Mouse (Mus musculus): Measurements from ENCODE around the gene Aloxe3. TPM values are rescaled to one million over a fixed set of nuclear protein-coding genes. Genes with fewer than 3 reads are reported as not detected.
A peak's percentile ranks its signal among the peaks of the same experiment; 100 is the strongest.

Gene Aloxe3
- total RNA-seq, 2 experiments from 2014 or later: 3.1 to 6.4 TPM

- intact Hi-C loops (cut with DNase I): no loop called here
- DNase-seq (ENCODE audit: low spot score in 2 of 2): no peak
These were observed 21.2 kb upstream of the Aloxe3 start for GRCm38 (mm10) chr11:69104487-69104886.

- intact Hi-C loops (cut with DNase I): no loop called here
- no peak for DNase-seq (ENCODE audit: low spot score in 2 of 2)
These were observed 20.5 kb upstream of the Aloxe3 start for GRCm38 (mm10) chr11:69105227-69105626.

GRCm38 (mm10) chr11:69105796-69106195 lies 19.9 kb upstream of the Aloxe3 start:
- DNase-seq (ENCODE audit: low spot score in 2 of 2): no peak
- intact Hi-C loops (cut with DNase I): no loop called here

GRCm38 (mm10) chr11:69106299-69106698 lies 19.4 kb upstream of the Aloxe3 start:
- no peak for DNase-seq (ENCODE audit: low spot score in 2 of 2)
- intact Hi-C loops (cut with DNase I): no loop called here

GRCm38 (mm10) chr11:69106842-69107241 lies 18.9 kb upstream of the Aloxe3 start:
- no peak for DNase-seq (ENCODE audit: low spot score in 2 of 2)
- intact Hi-C loops (cut with DNase I): no loop called here

GRCm38 (mm10) chr11:69107676-69108075 lies 18.0 kb upstream of the Aloxe3 start:
- DNase-seq (ENCODE audit: low spot score in 2 of 2): no peak
- intact Hi-C loops (cut with DNase I): no loop called here

- intact Hi-C loops (cut with DNase I): no loop called here
These were observed 17.5 kb upstream of the Aloxe3 start for GRCm38 (mm10) chr11:69108223-69108622.

GRCm38 (mm10) chr11:69109032-69109900 lies 16.4 kb upstream of the Aloxe3 start:
- intact Hi-C loops (cut with DNase I): no loop called here
- DNase-seq (ENCODE audit: low spot score in 2 of 2): no peak

More at GRCm38 (mm10) chr11:69108223-69108622, 17.5 kb upstream of the Aloxe3 start:
- DNase-seq (ENCODE audit: low spot score in 2 of 2): no peak

GRCm38 (mm10) chr11:69110319-69111046 lies 15.2 kb upstream of the Aloxe3 start:
- intact Hi-C loops (cut with DNase I): no loop called here
- DNase-seq (ENCODE audit: low spot score in 2 of 2): peak; percentile 88 to 89

GRCm38 (mm10) chr11:69111051-69111810 lies 14.5 kb upstream of the Aloxe3 start:
- intact Hi-C loops (cut with DNase I): no loop called here
- DNase-seq (ENCODE audit: low spot score in 2 of 2): no peak

- intact Hi-C loops (cut with DNase I): no loop called here
- DNase-seq (ENCODE audit: low spot score in 2 of 2): peak in 1 of 2 experiments; percentile 75
These were observed 13.8 kb upstream of the Aloxe3 start for GRCm38 (mm10) chr11:69111865-69112264.

GRCm38 (mm10) chr11:69114018-69114417 lies 11.7 kb upstream of the Aloxe3 start:
- intact Hi-C loops (cut with DNase I): no loop called here
- no peak for DNase-seq (ENCODE audit: low spot score in 2 of 2)

- intact Hi-C loops (cut with DNase I): no loop called here
- no peak for DNase-seq (ENCODE audit: low spot score in 2 of 2)
These were observed 11.1 kb upstream of the Aloxe3 start for GRCm38 (mm10) chr11:69114621-69115020.

- DNase-seq (ENCODE audit: low spot score in 2 of 2): no peak
- intact Hi-C loops (cut with DNase I): no loop called here
These were observed 8.9 kb upstream of the Aloxe3 start for GRCm38 (mm10) chr11:69116843-69117242.

GRCm38 (mm10) chr11:69117737-69118695 lies 7.7 kb upstream of the Aloxe3 start:
- DNase-seq (ENCODE audit: low spot score in 2 of 2): peak; percentile 57 to 61
- intact Hi-C loops (cut with DNase I): no loop called here

- intact Hi-C loops (cut with DNase I): no loop called here
- DNase-seq (ENCODE audit: low spot score in 2 of 2): peak; percentile 89 to 92
These were observed 6.9 kb upstream of the Aloxe3 start for GRCm38 (mm10) chr11:69118765-69119164.

GRCm38 (mm10) chr11:69119446-69120155 lies 6.1 kb upstream of the Aloxe3 start:
- intact Hi-C loops (cut with DNase I): loop anchor here (5.0 kb wide), 1 partner anchor 32 kb away; the partner anchor contains the start of gene Vamp2
- no peak for DNase-seq (ENCODE audit: low spot score in 2 of 2)

All from left cerebral cortex, postnatal 25 days (tissue).